Mouse (Mus musculus) ES-Bruce4 (cell line): ENCODE measurements at regions not wholly inside any gene's neighbourhood (a gene's known extent, or its start where the extent isn't known, plus 50 kb on each side); places are given as distances from the start of the nearest gene placed in this dataset.

Source experiments
- CTCF ChIP-seq: IDR thresholded peaks from one replicate; pipeline ENCODE4 v1.8.1; 2011; ENCODE audit warnings: low read depth, low read length
- POLR2A ChIP-seq: IDR thresholded peaks from one replicate; pipeline ENCODE4 v1.8.1; 2011; ENCODE audit warnings: low read length; ENCODE audit not compliant: insufficient read depth

GRCm38 (mm10) chr3:38229051-38229450 is 255.6 kb downstream of the Ankrd50 start:
- TF ChIP-seq CTCF (no peak), POLR2A (no peak)
